Mouse (Mus musculus): ENCODE measurements at regions not wholly inside any gene's neighbourhood (a gene's known extent, or its start where the extent isn't known, plus 50 kb on each side); places are given as distances from the start of the nearest gene placed in this dataset.
A peak's percentile ranks its signal among the peaks of the same experiment; 100 is the strongest.

GRCm38 (mm10) chr2:133020173-133020837, 74.6 kb upstream of the Fermt1 start:
- no peak overlapping the region for H3K27ac ChIP-seq (ENCODE audit: poor library complexity, severe bottlenecking)
- H3K36me3 ChIP-seq, result no peaks in the 10 kb centered on the region
- no peak overlapping the region for H3K9ac ChIP-seq
- 26% methylated on average over 11 of the region's 11 CpGs for WGBS
- no peak overlapping the region for H3K4me3 ChIP-seq
- no peaks in the 10 kb centered on the region for H3K27me3 ChIP-seq (replicated peaks)
- peak overlapping the region; percentile 37; the same call in 1 of the 2 replicates for H3K4me2 ChIP-seq
- H3K9me3 ChIP-seq (replicated peaks), result no peaks in the 10 kb centered on the region
- 0 out of 2 replicates have a peak, but pooled peaks cover 3% of the 10 kb centered on the region for H3K4me1 ChIP-seq (replicated peaks)
- ATAC-seq (ENCODE audit: insufficient number of reproducible peaks, low FRiP score), result no peak

GRCm38 (mm10) chr2:133021244-133021643, 75.5 kb upstream of the Fermt1 start:
- no peak overlapping the region for H3K27ac ChIP-seq (ENCODE audit: poor library complexity, severe bottlenecking)
- WGBS, result 77% methylated on average over 3 of the region's 3 CpGs
- no peak for ATAC-seq (ENCODE audit: insufficient number of reproducible peaks, low FRiP score)
- no peak overlapping the region for H3K4me3 ChIP-seq
- no peak overlapping the region for H3K9ac ChIP-seq
- no peaks in the 10 kb centered on the region for H3K36me3 ChIP-seq
- no peak overlapping the region for H3K4me2 ChIP-seq
- no peaks in the 10 kb centered on the region for H3K27me3 ChIP-seq (replicated peaks)
- H3K9me3 ChIP-seq (replicated peaks), result no peaks in the 10 kb centered on the region
- H3K4me1 ChIP-seq (replicated peaks), result 0 out of 2 replicates have a peak, but pooled peaks cover 3% of the 10 kb centered on the region

- Histone ChIP-seq H3K9ac (no peak overlapping the region), H3K4me3 (no peak overlapping the region), H3K27me3 (replicated peaks) (no peaks in the 10 kb centered on the region), H3K9me3 (replicated peaks) (no peaks in the 10 kb centered on the region), H3K4me2 (no peak overlapping the region), H3K36me3 (no peaks in the 10 kb centered on the region), H3K4me1 (replicated peaks) (no peaks in the 10 kb centered on the region), H3K27ac (ENCODE audit: poor library complexity, severe bottlenecking) (no peak overlapping the region)
- 82% methylated on average over 2 of the region's 2 CpGs for WGBS
- ATAC-seq (ENCODE audit: insufficient number of reproducible peaks, low FRiP score), result no peak
Measured at GRCm38 (mm10) chr2:133027038-133027437, 81.3 kb upstream of the Fermt1 start.

DNA sequence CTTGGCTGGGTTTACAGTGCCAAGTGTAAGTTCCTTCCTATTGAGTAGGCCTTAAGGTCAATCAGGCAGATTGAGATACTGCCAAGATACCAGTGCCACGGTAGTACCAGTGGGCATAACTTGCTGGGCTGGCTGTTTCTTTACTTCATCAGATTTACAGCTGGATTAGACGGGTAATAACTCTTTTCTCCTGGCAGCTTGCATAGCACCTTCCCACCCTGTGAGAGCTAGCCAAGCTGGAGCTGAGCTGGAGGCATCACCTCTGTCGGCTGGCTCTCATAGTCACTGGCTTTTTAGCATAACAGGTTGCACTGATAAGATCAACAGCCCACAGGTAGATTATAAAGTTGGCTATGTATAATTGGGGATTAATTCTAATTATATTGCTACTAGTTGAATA, 89.7 kb upstream of the Fermt1 start:
- 66% methylated on average over 3 of the region's 3 CpGs for WGBS
- Histone ChIP-seq H3K9ac (no peak overlapping the region), H3K36me3 (no peaks in the 10 kb centered on the region), H3K4me3 (no peak overlapping the region), H3K4me2 (no peak overlapping the region), H3K27ac (ENCODE audit: poor library complexity, severe bottlenecking) (no peak overlapping the region), H3K27me3 (replicated peaks) (no peaks in the 10 kb centered on the region), H3K4me1 (replicated peaks) (no peaks in the 10 kb centered on the region), H3K9me3 (replicated peaks) (no peaks in the 10 kb centered on the region)
- no peak for ATAC-seq (ENCODE audit: insufficient number of reproducible peaks, low FRiP score)

GRCm38 (mm10) chr2:133040708-133041107, 95.0 kb upstream of the Fermt1 start:
- Histone ChIP-seq H3K27ac (ENCODE audit: poor library complexity, severe bottlenecking) (no peak overlapping the region), H3K4me2 (no peak overlapping the region), H3K9ac (no peak overlapping the region), H3K9me3 (replicated peaks) (no peaks in the 10 kb centered on the region), H3K36me3 (no peaks in the 10 kb centered on the region), H3K4me3 (no peak overlapping the region), H3K27me3 (replicated peaks) (no peaks in the 10 kb centered on the region), H3K4me1 (replicated peaks) (no peaks in the 10 kb centered on the region)
- no peak for ATAC-seq (ENCODE audit: insufficient number of reproducible peaks, low FRiP score)
- 92% methylated on average over 1 of the region's 1 CpGs for WGBS

DNA sequence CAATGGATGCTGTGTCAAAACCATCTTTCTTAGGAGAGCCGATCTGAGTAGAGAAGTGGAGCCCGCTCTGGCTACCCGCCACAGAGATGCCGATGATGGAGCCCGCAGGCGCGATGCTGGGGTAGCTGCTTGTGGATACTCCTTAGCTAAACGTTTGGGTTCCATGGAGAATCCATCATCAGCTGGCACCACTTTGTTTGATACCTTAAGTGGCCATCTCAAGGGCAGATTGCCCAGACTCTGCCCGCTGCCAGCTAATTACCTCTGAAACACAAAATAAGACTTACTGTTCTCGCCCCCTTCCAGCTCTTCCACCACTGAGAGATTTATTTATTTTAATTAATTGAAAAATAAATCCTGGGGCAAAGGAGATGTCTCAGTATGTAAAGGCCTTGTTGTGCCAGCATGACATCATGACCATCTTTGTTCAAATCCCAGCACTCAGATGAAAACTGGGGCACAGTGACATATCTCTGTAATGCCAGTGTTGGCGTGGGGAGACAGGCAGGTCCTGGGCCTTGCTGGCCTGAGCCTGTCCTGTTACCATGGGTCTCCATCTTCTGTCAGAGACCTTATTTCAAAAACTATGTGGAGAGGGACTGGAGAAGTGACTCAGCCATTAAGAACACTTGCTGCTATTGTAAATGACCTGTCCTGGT, 132.1 kb upstream of the Fermt1 start:
- H3K4me2 ChIP-seq, result no peak overlapping the region
- H3K9me3 ChIP-seq (replicated peaks), result no peaks in the 10 kb centered on the region
- H3K27ac ChIP-seq (ENCODE audit: poor library complexity, severe bottlenecking), result no peak overlapping the region
- no peak overlapping the region for H3K4me3 ChIP-seq
- no peaks in the 10 kb centered on the region for H3K36me3 ChIP-seq
- no peak for ATAC-seq (ENCODE audit: insufficient number of reproducible peaks, low FRiP score)
- H3K4me1 ChIP-seq (replicated peaks), result no peaks in the 10 kb centered on the region
- WGBS, result 81% methylated on average over 11 of the region's 11 CpGs
- no peaks in the 10 kb centered on the region for H3K27me3 ChIP-seq (replicated peaks)
- no peak overlapping the region for H3K9ac ChIP-seq

- no peak for ATAC-seq (ENCODE audit: insufficient number of reproducible peaks, low FRiP score)
- H3K4me3 ChIP-seq, result no peak overlapping the region
- H3K27me3 ChIP-seq (replicated peaks), result no peaks in the 10 kb centered on the region
- H3K4me2 ChIP-seq, result no peak overlapping the region
- H3K36me3 ChIP-seq, result no peaks in the 10 kb centered on the region
- H3K9ac ChIP-seq, result no peak overlapping the region
- H3K9me3 ChIP-seq (replicated peaks), result peaks cover 4% of the 10 kb centered on the region; the same call in 1 of the 2 replicates
- WGBS, result 86% methylated on average over 7 of the region's 7 CpGs
- H3K4me1 ChIP-seq (replicated peaks), result no peaks in the 10 kb centered on the region
- no peak overlapping the region for H3K27ac ChIP-seq (ENCODE audit: poor library complexity, severe bottlenecking)
Measured at GRCm38 (mm10) chr2:133090976-133091375, 145.3 kb upstream of the Fermt1 start.

- WGBS, result 17% methylated on average over 10 of the region's 10 CpGs
- Histone ChIP-seq H3K9ac (no peak overlapping the region), H3K36me3 (no peaks in the 10 kb centered on the region), H3K4me3 (no peak overlapping the region), H3K4me1 (replicated peaks) (no peaks in the 10 kb centered on the region), H3K9me3 (replicated peaks) (no peaks in the 10 kb centered on the region), H3K4me2 (peak overlapping the region; percentile 27), H3K27me3 (replicated peaks) (peaks cover 18% of the 10 kb centered on the region; the same call in 1 of the 2 replicates), H3K27ac (ENCODE audit: poor library complexity, severe bottlenecking) (no peak overlapping the region)
- ATAC-seq (ENCODE audit: insufficient number of reproducible peaks, low FRiP score), result no peak
Measured at GRCm38 (mm10) chr2:133113642-133114041, 167.9 kb upstream of the Fermt1 start.

DNA sequence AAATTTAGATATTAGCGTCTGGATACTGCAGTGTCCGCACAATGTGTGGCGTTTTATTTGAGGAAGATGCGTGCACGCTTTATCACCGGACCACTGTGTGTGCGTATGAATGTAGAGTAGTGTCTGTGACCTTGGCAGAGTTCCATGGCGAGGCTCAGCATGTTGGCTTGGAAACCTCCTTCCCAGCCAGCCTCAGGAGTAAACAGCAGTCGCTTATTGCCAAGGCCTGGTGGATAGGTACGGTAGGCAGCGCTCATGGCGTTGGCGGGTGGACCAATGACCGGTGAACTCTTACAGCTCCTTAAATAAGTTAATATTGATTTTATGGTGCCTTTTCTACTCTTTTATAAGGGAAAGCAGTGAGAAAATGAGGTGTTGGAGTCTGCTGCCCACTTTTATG, 172.9 kb upstream of the Fermt1 start:
- no peak overlapping the region for H3K9ac ChIP-seq
- no peak overlapping the region for H3K4me2 ChIP-seq
- H3K36me3 ChIP-seq, result no peaks in the 10 kb centered on the region
- ATAC-seq (ENCODE audit: insufficient number of reproducible peaks, low FRiP score), result no peak
- H3K27me3 ChIP-seq (replicated peaks), result peaks cover 13% of the 10 kb centered on the region; the same call in 1 of the 2 replicates
- H3K9me3 ChIP-seq (replicated peaks), result no peaks in the 10 kb centered on the region
- H3K4me3 ChIP-seq, result no peak overlapping the region
- 89% methylated on average over 14 of the region's 14 CpGs for WGBS
- no peaks in the 10 kb centered on the region for H3K4me1 ChIP-seq (replicated peaks)
- no peak overlapping the region for H3K27ac ChIP-seq (ENCODE audit: poor library complexity, severe bottlenecking)

- H3K36me3 ChIP-seq, result no peaks in the 10 kb centered on the region
- no peak for ATAC-seq (ENCODE audit: insufficient number of reproducible peaks, low FRiP score)
- 78% methylated on average over 1 of the region's 1 CpGs for WGBS
- H3K27ac ChIP-seq (ENCODE audit: poor library complexity, severe bottlenecking), result no peak overlapping the region
- H3K9me3 ChIP-seq (replicated peaks), result no peaks in the 10 kb centered on the region
- no peak overlapping the region for H3K4me2 ChIP-seq
- H3K9ac ChIP-seq, result no peak overlapping the region
- no peak overlapping the region for H3K4me3 ChIP-seq
- H3K4me1 ChIP-seq (replicated peaks), result no peaks in the 10 kb centered on the region
- peaks cover 14% of the 10 kb centered on the region for H3K27me3 ChIP-seq (replicated peaks)
Measured at GRCm38 (mm10) chr2:133125212-133125801, 179.6 kb upstream of the Fermt1 start.

DNA sequence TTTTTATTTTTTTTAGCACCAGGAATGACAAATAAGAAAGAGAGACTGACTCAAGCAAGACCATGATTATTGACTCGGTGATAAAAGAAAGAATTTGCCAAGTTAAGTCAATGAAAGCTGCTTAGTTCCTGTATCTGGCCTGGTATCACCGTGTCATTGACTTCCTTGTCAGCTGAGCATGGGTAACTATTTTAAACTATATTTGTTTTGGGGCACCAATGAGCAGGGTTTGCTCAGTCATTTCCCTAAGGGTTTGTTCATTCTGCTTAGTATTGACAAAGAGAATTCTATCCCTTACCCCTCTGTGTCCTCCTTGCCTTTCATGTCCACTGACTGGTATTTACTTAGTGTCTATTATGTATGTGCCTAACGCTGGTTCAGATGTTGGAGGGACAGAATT, 189.2 kb upstream of the Fermt1 start:
- H3K4me2 ChIP-seq, result no peak overlapping the region
- 54% methylated on average over 3 of the region's 3 CpGs for WGBS
- no peak overlapping the region for H3K4me3 ChIP-seq
- peaks cover 35% of the 10 kb centered on the region for H3K27me3 ChIP-seq (replicated peaks)
- H3K27ac ChIP-seq (ENCODE audit: poor library complexity, severe bottlenecking), result no peak overlapping the region
- H3K36me3 ChIP-seq, result no peaks in the 10 kb centered on the region
- H3K9ac ChIP-seq, result no peak overlapping the region
- ATAC-seq (ENCODE audit: insufficient number of reproducible peaks, low FRiP score), result no peak
- peaks cover 7% of the 10 kb centered on the region for H3K4me1 ChIP-seq (replicated peaks)
- no peaks in the 10 kb centered on the region for H3K9me3 ChIP-seq (replicated peaks)
